Mouse (Mus musculus) bone marrow macrophage, adult 2 months (primary cell): ENCODE measurements around the gene Creb5.

Source experiments
- CTCF ChIP-seq: IDR thresholded peaks from 2 replicates; pipeline ENCODE4 v1.5.1; 2012; ENCODE audit warnings: low read depth, mild to moderate bottlenecking, low read length, moderate library complexity
- POLR2A ChIP-seq: IDR thresholded peaks from 2 replicates; pipeline ENCODE4 v1.6.1; 2012; ENCODE audit warnings: mild to moderate bottlenecking, low read depth, low read length, borderline replicate concordance

DNA sequence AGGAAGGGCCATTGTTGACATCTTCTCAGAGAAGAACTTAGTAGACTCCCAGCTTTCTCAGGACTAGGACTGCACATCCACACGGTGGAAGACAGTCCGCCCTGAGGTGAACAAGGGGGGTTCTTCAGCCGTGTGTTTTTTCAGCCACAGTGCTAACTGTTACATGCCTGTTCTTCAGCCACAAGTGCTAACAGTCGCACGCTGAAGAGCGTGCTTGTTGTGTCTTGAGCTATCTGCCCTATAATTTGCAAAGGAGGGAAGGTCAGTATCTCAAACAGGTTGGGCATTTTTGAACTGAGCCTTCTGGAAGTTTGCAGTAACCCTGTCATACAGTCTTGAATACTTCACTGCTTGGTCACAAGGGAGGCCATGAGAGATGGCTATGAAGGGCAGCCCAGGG lies 174.0 kb downstream of the Creb5 start:
- TF ChIP-seq CTCF (no peak), POLR2A (no peak)
